14 mouse cellular contexts compared by ENCODE assay signal in the genomic region with DNA sequence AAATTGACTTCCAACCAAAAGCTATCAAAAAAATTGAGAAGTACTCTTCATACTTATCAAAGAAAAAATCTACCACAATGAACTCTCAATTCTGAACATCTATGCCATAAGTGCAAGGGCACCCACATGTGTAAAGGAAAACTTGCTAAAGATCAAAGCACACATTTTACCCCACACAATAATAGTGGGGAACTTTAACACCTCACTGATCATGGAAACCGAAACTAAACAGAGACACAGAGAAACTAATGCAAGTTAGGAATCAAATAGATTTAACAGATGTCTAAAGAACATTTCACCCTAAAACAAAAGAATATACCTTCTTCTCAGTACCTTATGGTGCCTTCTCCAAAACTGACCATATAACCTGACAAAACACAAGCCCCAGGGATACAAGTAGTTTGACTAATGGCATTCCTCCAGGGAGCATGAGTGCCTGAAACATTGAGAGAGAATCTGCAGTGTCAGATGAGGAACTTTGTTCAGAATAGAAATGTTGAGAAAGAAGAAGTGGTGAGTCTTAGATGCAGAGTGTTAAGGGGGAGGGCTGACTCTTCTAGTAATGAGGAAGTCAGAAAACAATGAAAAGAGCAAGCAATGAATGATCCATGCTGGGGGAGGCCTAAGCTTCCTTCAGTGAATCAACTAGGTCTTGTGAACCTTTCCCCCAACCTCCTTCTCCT. TPM values are rescaled to one million over a fixed set of nuclear protein-coding genes. Genes with fewer than 3 reads are reported as not detected.
DNase-seq lines count a peak whose midpoint lies in the region; ATAC-seq and TF ChIP-seq lines count a peak whose summit lies in the region.
"Had no signal": no experiment of that assay in that cellular context is flagged by ENCODE, and none has a peak within 500 bp of the region (broad histone marks: within the 10 kb centered on the region; RNA-seq: fewer than 3 reads in every experiment).

No protein-coding gene starts in this region.

- H3K27ac ChIP-seq in kidney, adult 2 months (ENCODE audit: insufficient read depth, low read depth, low read length) = no peak overlapping the region; the same call in 1 of the 2 replicates
- peak overlapping the region; percentile 65 for H3K27ac ChIP-seq in spleen, adult 2 months (ENCODE audit: insufficient read depth, low read length)
- 0 out of 2 replicates have a peak overlapping the region, but pooled peaks have one; percentile 33 for H3K27ac ChIP-seq in liver, embryonic 15.5 days (replicated peaks)
- H3K27ac ChIP-seq in embryonic facial prominence, embryonic 10.5 days (replicated peaks) = no peak overlapping the region
- H3K27ac ChIP-seq: hindbrain, embryonic 13.5 days; stomach, embryonic 15.5 days had no signal

- peak; percentile 61; the same call in 1 of the 2 replicates for ATAC-seq in liver, embryonic 15.5 days (ENCODE audit: insufficient read depth)
- ATAC-seq: forebrain, embryonic 14.5 days had no signal

- H3K36me3 ChIP-seq in kidney, adult 2 months (ENCODE audit: control insufficient read depth, insufficient read depth, low read length) = no peaks in the 10 kb centered on the region
- H3K36me3 ChIP-seq in spleen, adult 2 months (ENCODE audit: control insufficient read depth, insufficient read depth, low read length) = no peaks in the 10 kb centered on the region
- no peaks in the 10 kb centered on the region for H3K36me3 ChIP-seq in liver, embryonic 15.5 days (replicated peaks)
- H3K36me3 ChIP-seq in splenic B cell, adult 2 months (ENCODE audit: control insufficient read depth, insufficient read depth, low read length, poor library complexity, severe bottlenecking) = no peaks in the 10 kb centered on the region
- no peaks in the 10 kb centered on the region for H3K36me3 ChIP-seq in embryonic facial prominence, embryonic 10.5 days (replicated peaks)
- H3K36me3 ChIP-seq: hindbrain, embryonic 13.5 days; stomach, embryonic 15.5 days had no signal

- H3K27me3 ChIP-seq in kidney, adult 2 months (replicated peaks; ENCODE audit: control insufficient read depth, insufficient read depth, low read length) = no peaks in the 10 kb centered on the region
- H3K27me3 ChIP-seq in spleen, adult 2 months (ENCODE audit: control insufficient read depth, insufficient read depth, low read length) = no peaks in the 10 kb centered on the region
- no peaks in the 10 kb centered on the region for H3K27me3 ChIP-seq in liver, embryonic 15.5 days
- H3K27me3 ChIP-seq in splenic B cell, adult 2 months (ENCODE audit: control insufficient read depth, insufficient read depth, low read length, poor library complexity, severe bottlenecking) = no peaks in the 10 kb centered on the region
- H3K27me3 ChIP-seq in embryonic facial prominence, embryonic 10.5 days (replicated peaks; ENCODE audit: low read depth, poor library complexity, severe bottlenecking) = no peaks in the 10 kb centered on the region
- H3K27me3 ChIP-seq: hindbrain, embryonic 13.5 days; stomach, embryonic 15.5 days had no signal

- no peak for TF ChIP-seq POLR2A in kidney, adult 2 months (IDR thresholded peaks at IDR 0.05; ENCODE audit: low read depth, low read length)
- no peak for TF ChIP-seq POLR2A in spleen, adult 2 months (IDR thresholded peaks at IDR 0.05; ENCODE audit: low read depth, low read length)

- no peaks in the 10 kb centered on the region for H3K4me1 ChIP-seq in kidney, adult 2 months (ENCODE audit: control insufficient read depth, insufficient read depth, low read length)
- peaks cover 14% of the 10 kb centered on the region for H3K4me1 ChIP-seq in spleen, adult 2 months (ENCODE audit: control insufficient read depth, insufficient read depth, insufficient read length)
- no peaks in the 10 kb centered on the region for H3K4me1 ChIP-seq in liver, embryonic 15.5 days (replicated peaks)
- no peaks in the 10 kb centered on the region for H3K4me1 ChIP-seq in embryonic facial prominence, embryonic 10.5 days
- H3K4me1 ChIP-seq: hindbrain, embryonic 13.5 days; stomach, embryonic 15.5 days had no signal

- no peak for TF ChIP-seq CTCF in kidney, adult 2 months (conservative IDR thresholded peaks at IDR 0.05; ENCODE audit: insufficient read depth, insufficient read length, low read depth, low read length)
- TF ChIP-seq CTCF in spleen, adult 2 months (IDR thresholded peaks at IDR 0.05; ENCODE audit: extremely low read depth, insufficient read depth, insufficient read length, insufficient replicate concordance) = no peak

- WGBS in kidney, adult 2 months = 43% methylated on average over 1 of the region's 1 CpGs
- 4% methylated on average over 1 of the region's 1 CpGs for WGBS in spleen, adult 2 months
- 19% methylated on average over 1 of the region's 1 CpGs for WGBS in liver, embryonic 15.5 days (ENCODE audit: insufficient replicate concordance)
- 87% methylated on average over 1 of the region's 1 CpGs for WGBS in embryonic facial prominence, embryonic 10.5 days

- no peak overlapping the region for H3K9ac ChIP-seq in liver, embryonic 15.5 days
- H3K9ac ChIP-seq: hindbrain, embryonic 13.5 days; stomach, embryonic 15.5 days had no signal

- H3K4me2 ChIP-seq in liver, embryonic 15.5 days = no peak overlapping the region
- H3K4me2 ChIP-seq: hindbrain, embryonic 13.5 days; stomach, embryonic 15.5 days had no signal

- H3K4me3 ChIP-seq in kidney, adult 2 months (ENCODE audit: insufficient read depth, low read depth, low read length) = no peak overlapping the region
- H3K4me3 ChIP-seq in spleen, adult 2 months (ENCODE audit: extremely low read depth, insufficient read depth, insufficient read length) = no peak overlapping the region
- H3K4me3 ChIP-seq in liver, embryonic 15.5 days (replicated peaks) = no peak overlapping the region
- H3K4me3 ChIP-seq in embryonic facial prominence, embryonic 10.5 days = no peak overlapping the region
- H3K4me3 ChIP-seq: hindbrain, embryonic 13.5 days; stomach, embryonic 15.5 days had no signal

- DNase-seq in kidney, adult 2 months = peak; percentile 21
- no peak for DNase-seq in kidney, postnatal 4 days
- peak; percentile 9 to 49 for DNase-seq in spleen, adult 2 months (ENCODE audit: low read depth in 1 of 2, low spot score in 2 of 2)
- no peak for DNase-seq in spleen, adult 18-20 months
- DNase-seq in splenic B cell, adult 2 months (ENCODE audit: low read depth, low spot score) = peak; percentile 76
- DNase-seq in thymus, postnatal 0 days (ENCODE audit: low spot score) = no peak
- no peak for DNase-seq in embryonic facial prominence, embryonic 10.5 days (ENCODE audit: low spot score)
- DNase-seq: kidney, postnatal 25 days; midbrain, embryonic 14.5 days had no signal

- H3K9me3 ChIP-seq in liver, embryonic 15.5 days (replicated peaks) = no peaks in the 10 kb centered on the region
- H3K9me3 ChIP-seq in embryonic facial prominence, embryonic 10.5 days = no peaks in the 10 kb centered on the region
- H3K9me3 ChIP-seq: hindbrain, embryonic 13.5 days; stomach, embryonic 15.5 days had no signal

RNA-seq across cellular contexts. Expression of gene Gm49339, which starts 26.7 kb away (rescaled TPM):
- polyA plus RNA-seq in kidney, adult 2 months (2012; rRNA removed) = 1.5 and 2.1 TPM in 2 replicates
- polyA plus RNA-seq in spleen, adult 2 months (2012; rRNA removed) = 8.4 and 8.7 TPM in 2 replicates
- polyA plus RNA-seq in liver, embryonic 15.5 days (2015; fragmentation: Nextera tagmentation; extraction: Ambion mirVana) = 2.1 and 2.3 TPM in 2 replicates
- polyA plus RNA-seq in thymus, postnatal 0 days (2015; fragmentation: Nextera tagmentation; extraction: Ambion mirVana) = 0.56 and 1.1 TPM in 2 replicates
- not detected in 2 replicates for polyA plus RNA-seq in embryonic facial prominence, embryonic 10.5 days (2016; fragmentation: Nextera tagmentation; extraction: Ambion mirVana)
- polyA plus RNA-seq: forebrain, embryonic 14.5 days; hindbrain, embryonic 13.5 days; midbrain, embryonic 14.5 days had no signal

RNA-seq across cellular contexts. Expression of gene Lilr4b, which starts 26.7 kb away (rescaled TPM):
- polyA plus RNA-seq in kidney, adult 2 months (2012; rRNA removed) = 1.4 and 1.7 TPM in 2 replicates
- 3.8 and 4.1 TPM in 2 replicates for polyA plus RNA-seq in spleen, adult 2 months (2012; rRNA removed)
- 1.5 TPM in 2 replicates for polyA plus RNA-seq in liver, embryonic 15.5 days (2015; fragmentation: Nextera tagmentation; extraction: Ambion mirVana)
- 2.1 and 2.3 TPM in 2 replicates for polyA plus RNA-seq in thymus, postnatal 0 days (2015; fragmentation: Nextera tagmentation; extraction: Ambion mirVana)
- not detected in 2 replicates for polyA plus RNA-seq in embryonic facial prominence, embryonic 10.5 days (2016; fragmentation: Nextera tagmentation; extraction: Ambion mirVana)
- polyA plus RNA-seq: limb, embryonic 11.5 days had no signal

RNA-seq across cellular contexts. Expression of gene Lilrb4a, which starts 37.0 kb away (rescaled TPM):
- 1.0 and 1.4 TPM in 2 replicates for polyA plus RNA-seq in kidney, adult 2 months (2012; rRNA removed)
- 4.1 and 4.8 TPM in 2 replicates for polyA plus RNA-seq in spleen, adult 2 months (2012; rRNA removed)
- polyA plus RNA-seq in liver, embryonic 15.5 days (2015; fragmentation: Nextera tagmentation; extraction: Ambion mirVana) = 4.6 and 4.8 TPM in 2 replicates
- 5.2 and 5.4 TPM in 2 replicates for polyA plus RNA-seq in thymus, postnatal 0 days (2015; fragmentation: Nextera tagmentation; extraction: Ambion mirVana)
- 0.25 and 0.85 TPM in 2 replicates for polyA plus RNA-seq in embryonic facial prominence, embryonic 10.5 days (2016; fragmentation: Nextera tagmentation; extraction: Ambion mirVana)

Comparison
In these comparisons a context has a peak if more than half of its experiments do, and no peak if none do; other contexts are left out.
1. DNase-seq: peak in kidney, adult 2 months (single experiment), spleen, adult 2 months (2 of 2) and splenic B cell, adult 2 months (single experiment); none in kidney, postnatal 4 days (0 of 2), spleen, adult 18-20 months (0 of 2), thymus, postnatal 0 days (single experiment) and embryonic facial prominence, embryonic 10.5 days (single experiment).
2. H3K27ac ChIP-seq: peak in spleen, adult 2 months (single experiment) and liver, embryonic 15.5 days (single experiment); none in kidney, adult 2 months (single experiment) and embryonic facial prominence, embryonic 10.5 days (single experiment).